Mouse (Mus musculus): Measurements from ENCODE around the gene Olfr218. TPM values are rescaled to one million over a fixed set of nuclear protein-coding genes. Genes with fewer than 3 reads are reported as not detected.
"Not testable (repeated sequence)": the region's sequence is repeated elsewhere in the genome, so short reads cannot be mapped to it uniquely, and the experiment has no call there.

The Olfr218 gene
- total RNA-seq (2018; cell fraction: chromatin; rRNA removed) = not detected
- total RNA-seq (2018; cell fraction: cytosol; rRNA removed) = not detected
- total RNA-seq (2018; cell fraction: nucleus; rRNA removed) = not detected
- not detected in 3 replicates for polyA plus RNA-seq (2018)

- Histone ChIP-seq H3K27ac (no peak within 1 kb of the TSS), H3K36me3 (ENCODE audit: inconsistent target) (no peaks in the 10 kb centered on the region), H3K79me2 (ENCODE audit: inconsistent target) (no peaks in the 10 kb centered on the region), H3K4me3 (ENCODE audit: inconsistent target) (no peak within 1 kb of the TSS)
- WGBS (ENCODE audit: missing documents) = 80% methylated on average over 5 of the region's 5 CpGs
Measured at GRCm38 (mm10) chr1:173197508-173197907, at the start of gene Olfr218. Gene Olfr218, plus strand, starts transcription at chr1:173197808.

DNA sequence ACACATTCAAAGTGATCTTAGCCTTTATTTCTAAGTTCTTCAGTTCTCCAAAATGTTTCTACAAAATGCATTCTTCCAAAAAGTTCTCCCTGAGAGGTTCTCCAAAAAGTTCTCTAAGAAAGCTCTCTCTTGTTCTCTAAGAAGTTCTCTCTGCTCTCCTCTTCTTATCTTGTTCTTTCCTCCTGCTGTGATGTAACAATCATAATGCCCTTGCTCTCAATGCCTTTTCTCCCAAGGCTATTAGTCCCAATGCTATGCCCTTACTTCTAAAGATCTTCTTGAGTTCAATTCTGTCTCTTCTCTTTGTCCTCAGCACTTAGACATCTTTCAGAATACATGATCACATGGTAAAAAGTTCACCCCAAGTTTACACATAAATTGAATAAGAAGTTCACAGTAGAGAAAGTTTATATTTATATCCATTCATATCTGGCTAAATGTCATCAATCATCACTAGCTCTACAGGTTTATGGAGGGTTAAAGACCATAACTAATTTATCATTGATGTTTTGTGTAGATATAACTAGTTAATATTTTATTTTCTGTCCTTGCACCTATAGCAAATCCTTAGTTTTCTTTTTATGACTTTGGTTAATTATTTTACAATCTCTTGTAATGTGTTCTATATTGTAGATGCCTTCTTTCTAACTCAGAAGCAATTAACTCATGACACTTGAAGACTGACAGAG is 23.3 kb upstream of the Olfr218 start:
- H3K79me2 ChIP-seq (ENCODE audit: inconsistent target) = no peaks in the 10 kb centered on the region
- H3K4me3 ChIP-seq (ENCODE audit: inconsistent target) = no peak overlapping the region
- no peaks in the 10 kb centered on the region for H3K36me3 ChIP-seq (ENCODE audit: inconsistent target)
- no peak overlapping the region for H3K27ac ChIP-seq

DNA sequence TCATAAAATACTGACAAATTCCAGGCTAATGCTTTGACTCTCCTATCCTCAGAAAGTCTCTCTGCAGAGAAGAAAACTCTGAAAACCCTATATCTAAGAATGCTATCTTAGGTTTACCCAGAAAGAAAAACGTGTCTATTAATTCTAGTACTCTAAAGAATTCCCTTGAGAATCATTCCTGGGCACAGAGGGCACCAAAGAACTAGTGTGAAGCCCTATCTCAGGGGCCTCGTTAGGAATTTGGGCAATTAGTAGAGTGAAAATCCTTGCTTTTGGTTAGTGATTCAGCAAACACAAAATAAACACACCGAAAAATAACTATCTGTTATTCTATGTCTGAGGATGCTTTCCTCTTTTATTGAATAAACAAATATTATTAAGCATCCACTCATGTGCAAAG is 7.1 kb upstream of the Olfr218 start, which contains the start of gene Olfr1406:
Gene Olfr1406, minus strand, starts transcription at position 101 of the 400 bp plus-strand sequence.
- no peaks in the 10 kb centered on the region for H3K79me2 ChIP-seq (ENCODE audit: inconsistent target)

DNA sequence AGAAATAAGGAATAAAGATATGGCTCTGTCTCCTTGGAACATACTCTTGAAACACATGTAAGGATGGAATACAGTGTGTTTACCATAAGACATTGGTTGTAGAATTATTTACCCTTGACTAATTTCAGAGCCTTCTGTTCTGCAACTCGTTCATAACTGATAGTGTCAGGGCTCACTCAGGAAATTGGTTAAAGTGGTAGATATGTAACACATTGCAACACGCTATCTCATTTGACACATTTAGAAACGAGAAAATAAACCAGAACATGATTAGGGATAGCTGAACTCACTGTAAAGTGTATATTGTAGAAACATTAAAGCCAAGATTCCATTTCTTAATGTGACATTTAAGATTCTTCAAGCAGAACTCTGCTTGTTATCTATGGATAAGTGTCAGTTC is 5.5 kb upstream of the Olfr218 start:
- Histone ChIP-seq H3K79me2 (ENCODE audit: inconsistent target) (no peaks in the 10 kb centered on the region), H3K4me3 (ENCODE audit: inconsistent target) (no peak overlapping the region), H3K36me3 (ENCODE audit: inconsistent target) (no peaks in the 10 kb centered on the region), H3K27ac (no peak overlapping the region)
- WGBS (ENCODE audit: missing documents) = 65% methylated on average over 3 of the region's 3 CpGs

More for the DNA sequence above, 7.1 kb upstream of the Olfr218 start, which contains the start of gene Olfr1406:
- WGBS (ENCODE audit: missing documents) = 63% methylated on average over 3 of the region's 3 CpGs
- Histone ChIP-seq H3K36me3 (ENCODE audit: inconsistent target) (no peaks in the 10 kb centered on the region), H3K4me3 (ENCODE audit: inconsistent target) (no peak within 1 kb of the TSS), H3K27ac (no peak within 1 kb of the TSS)

- Histone ChIP-seq H3K36me3 (ENCODE audit: inconsistent target) (no peaks in the 10 kb centered on the region), H3K4me3 (ENCODE audit: inconsistent target) (no peak overlapping the region)
- 78% methylated on average over 2 of the region's 2 CpGs for WGBS (ENCODE audit: missing documents)
Measured at GRCm38 (mm10) chr1:173196359-173196758, 1.2 kb upstream of the Olfr218 start.

DNA sequence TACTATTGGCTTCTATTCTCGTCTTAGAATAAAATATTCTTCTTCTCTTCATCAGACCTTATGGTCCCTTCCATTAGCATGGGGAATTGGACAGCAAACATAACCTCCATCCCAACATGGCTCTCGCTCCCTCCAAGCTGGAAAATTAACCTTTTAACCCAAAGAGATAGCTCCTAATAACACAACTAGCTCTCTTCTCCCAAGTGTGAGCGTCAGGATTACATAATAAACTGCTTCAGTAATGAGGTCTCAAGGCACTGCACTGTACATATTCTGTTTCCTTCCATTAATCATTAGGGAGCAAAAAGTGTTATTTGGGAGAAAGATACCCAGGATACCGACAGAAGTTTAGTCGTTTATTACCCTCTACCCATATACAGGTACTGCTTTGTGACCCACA is 14.5 kb downstream of the Olfr218 start, which contains the start of gene Olfr1404:
Gene Olfr1404, plus strand, starts transcription at position 301 of the 400 bp plus-strand sequence.
- WGBS (ENCODE audit: missing documents) = 83% methylated on average over 5 of the region's 5 CpGs
- Histone ChIP-seq H3K36me3 (ENCODE audit: inconsistent target) (no peaks in the 10 kb centered on the region), H3K27ac (no peak within 1 kb of the TSS), H3K4me3 (ENCODE audit: inconsistent target) (no peak within 1 kb of the TSS), H3K79me2 (ENCODE audit: inconsistent target) (no peaks in the 10 kb centered on the region)

More at GRCm38 (mm10) chr1:173196359-173196758, 1.2 kb upstream of the Olfr218 start:
- no peak overlapping the region for H3K27ac ChIP-seq
- H3K79me2 ChIP-seq (ENCODE audit: inconsistent target) = no peaks in the 10 kb centered on the region

DNA sequence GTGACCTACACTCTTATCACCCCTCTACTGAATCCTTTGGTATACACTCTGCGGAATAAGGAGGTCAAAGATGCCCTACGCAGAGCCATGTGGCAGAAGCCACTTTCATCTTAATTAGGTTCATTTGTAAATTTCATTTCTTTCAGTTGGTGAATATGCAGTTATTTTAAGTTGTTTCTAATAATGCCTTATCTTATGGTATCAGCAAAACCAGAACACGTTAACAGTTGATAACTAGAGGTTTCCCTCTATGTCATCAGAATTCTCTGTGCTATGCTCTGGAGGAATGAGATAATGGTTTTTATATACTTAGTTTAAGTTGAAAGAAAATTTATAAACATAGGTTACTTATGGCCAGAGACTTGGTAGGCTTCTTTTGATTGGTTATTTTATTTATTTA is 18.9 kb downstream of the Olfr218 start:
- Histone ChIP-seq H3K27ac (no peak overlapping the region), H3K4me3 (ENCODE audit: inconsistent target) (no peak overlapping the region), H3K79me2 (ENCODE audit: inconsistent target) (no peaks in the 10 kb centered on the region), H3K36me3 (ENCODE audit: inconsistent target) (no peaks in the 10 kb centered on the region)
- WGBS (ENCODE audit: missing documents) = 94% methylated on average over 3 of the region's 3 CpGs

- no peak within 1 kb of the TSS for H3K27ac ChIP-seq
- no peaks in the 10 kb centered on the region for H3K36me3 ChIP-seq (ENCODE audit: inconsistent target)
- WGBS (ENCODE audit: missing documents) = 48% methylated on average over 2 of the region's 2 CpGs
- no peak within 1 kb of the TSS for H3K4me3 ChIP-seq (ENCODE audit: inconsistent target)
- H3K79me2 ChIP-seq (ENCODE audit: inconsistent target) = no peaks in the 10 kb centered on the region
Measured at GRCm38 (mm10) chr1:173227081-173227480, 29.5 kb downstream of the Olfr218 start, which contains the start of gene Fcer1a. Gene Fcer1a, minus strand, starts transcription at chr1:173227214.

DNA sequence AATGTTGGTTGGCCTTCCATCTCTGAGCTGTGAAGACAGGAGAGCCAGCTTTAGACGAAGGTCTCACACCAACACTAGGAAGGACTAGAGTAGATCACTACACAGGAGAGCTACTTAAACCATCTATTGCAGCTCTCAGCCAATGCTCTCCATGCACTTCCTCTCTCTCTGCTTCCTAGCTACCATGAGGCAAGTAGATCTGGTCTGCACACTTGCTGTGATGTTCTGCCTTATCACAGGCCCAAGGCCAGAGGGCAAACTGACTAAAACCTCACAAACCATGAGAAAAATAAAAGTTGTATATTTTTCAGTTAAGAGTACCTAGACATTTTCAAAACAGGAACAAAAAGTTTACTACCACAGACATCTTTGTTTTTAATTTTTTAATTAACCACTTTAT is 39.4 kb downstream of the Olfr218 start:
- H3K4me3 ChIP-seq (ENCODE audit: inconsistent target); H3K79me2 ChIP-seq (ENCODE audit: inconsistent target); H3K36me3 ChIP-seq (ENCODE audit: inconsistent target); H3K27ac ChIP-seq: not testable (repeated sequence)
- WGBS (ENCODE audit: missing documents) = 87% methylated on average over 1 of the region's 1 CpGs

DNA sequence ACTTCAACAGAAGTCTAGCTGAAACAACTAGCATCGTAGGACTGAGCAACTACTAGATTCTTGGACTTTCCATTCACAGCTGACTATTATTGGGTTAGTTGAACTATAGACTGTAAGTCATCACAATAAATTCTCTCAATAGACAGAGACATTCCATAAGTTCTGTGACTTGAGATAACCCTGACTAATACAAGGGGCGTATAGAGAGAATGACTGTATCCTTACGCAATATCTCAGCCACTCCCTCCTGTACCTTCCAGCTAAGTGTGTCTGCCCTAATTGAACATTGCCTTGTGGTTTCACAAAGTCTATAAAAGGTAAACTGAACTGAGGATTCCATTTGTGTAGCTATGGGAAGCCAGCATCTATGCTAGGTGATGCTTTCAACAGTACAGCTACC is 52.3 kb downstream of the Olfr218 start:
- 86% methylated on average over 3 of the region's 3 CpGs for WGBS (ENCODE audit: missing documents)
- no peak overlapping the region for H3K27ac ChIP-seq
- H3K36me3 ChIP-seq (ENCODE audit: inconsistent target) = no peaks in the 10 kb centered on the region
- no peak overlapping the region for H3K4me3 ChIP-seq (ENCODE audit: inconsistent target)
- no peaks in the 10 kb centered on the region for H3K79me2 ChIP-seq (ENCODE audit: inconsistent target)

Other genes starting within 250 kb of the Olfr218 start
- gene Olfr16, start 247.4 kb upstream of the Olfr218 start, polyA plus RNA-seq (2018) = not detected in 3 replicates
- not detected in 3 replicates for gene Olfr1408, start 60.4 kb upstream of the Olfr218 start, polyA plus RNA-seq (2018)
- not detected in 3 replicates for gene Olfr1406, start 7.2 kb upstream of the Olfr218 start, polyA plus RNA-seq (2018)
- not detected in 3 replicates for gene Olfr1404, start 14.6 kb downstream of the Olfr218 start, polyA plus RNA-seq (2018)
- not detected in 3 replicates for gene Fcer1a, start 29.4 kb downstream of the Olfr218 start, polyA plus RNA-seq (2018)
- not detected in 3 replicates for gene Olfr418, start 68.2 kb downstream of the Olfr218 start, polyA plus RNA-seq (2018)
- not detected in 3 replicates for gene Mptx2, start 80.0 kb downstream of the Olfr218 start, polyA plus RNA-seq (2018)
- not detected in 3 replicates for gene Ackr1, start 135.9 kb downstream of the Olfr218 start, polyA plus RNA-seq (2018)
- gene Aim2, start 153.1 kb downstream of the Olfr218 start, polyA plus RNA-seq (2018) = 44.1 to 91.8 TPM (median 78.5 TPM) in 3 replicates
- gene Cadm3, start 169.9 kb downstream of the Olfr218 start, polyA plus RNA-seq (2018) = not detected in 3 replicates